Mouse (Mus musculus) cerebral cortex, adult 2 months (tissue): ENCODE results near the gene 4930442H23Rik.

ENCODE experiments used
- WGBS: fragments of 180-500 bp; shearing (Covaris S2); methylation state at CpG from one replicate; pipeline ENCODE4 v1.1.7; 2018; 5-methylcytosine and 5-hydroxymethylcytosine counted together

The 4930442H23Rik gene

DNA sequence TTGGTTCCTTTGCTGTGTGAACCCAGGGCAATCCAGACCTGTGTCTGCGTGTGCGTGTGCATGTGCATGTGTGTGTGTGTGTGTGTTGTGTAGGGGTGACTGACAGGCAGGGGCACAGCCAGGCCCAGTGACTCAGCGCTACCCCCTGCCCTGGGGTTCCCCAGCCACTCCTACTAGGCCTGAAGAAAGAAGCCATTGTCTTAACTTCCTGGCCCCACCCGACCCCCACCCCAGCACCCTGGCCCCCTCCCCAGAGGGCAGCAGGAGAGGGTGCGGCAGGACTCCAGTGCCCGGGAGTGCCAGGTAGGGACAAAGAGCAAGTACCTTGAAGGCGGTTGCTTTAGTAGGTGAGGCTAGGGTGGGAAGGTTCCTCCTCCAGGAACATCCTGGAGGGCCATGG, 37.9 kb downstream of the 4930442H23Rik start:
- 68% methylated on average over 7 of the region's 7 CpGs for WGBS

DNA sequence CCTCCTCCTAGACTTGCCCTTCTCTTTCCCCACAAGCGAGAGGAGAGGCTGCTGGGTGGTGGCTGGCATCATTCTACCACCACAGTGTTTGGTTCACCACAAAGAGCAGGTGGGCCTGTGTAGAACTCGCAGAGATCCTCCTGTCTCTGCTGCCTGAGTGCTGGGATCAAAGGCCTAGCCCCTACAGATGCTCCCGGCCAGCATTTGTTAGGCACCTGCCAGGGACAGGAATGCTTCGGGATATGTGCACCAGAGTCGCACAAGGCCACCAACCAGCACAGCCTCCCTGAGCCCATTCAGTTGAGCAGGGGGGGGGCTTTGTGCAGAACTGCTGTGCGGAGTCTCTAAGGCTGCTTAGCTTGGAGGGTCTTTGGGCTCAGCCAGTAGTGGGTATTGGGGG, 38.3 kb downstream of the 4930442H23Rik start:
- WGBS: 89% methylated on average over 6 of the region's 6 CpGs

DNA sequence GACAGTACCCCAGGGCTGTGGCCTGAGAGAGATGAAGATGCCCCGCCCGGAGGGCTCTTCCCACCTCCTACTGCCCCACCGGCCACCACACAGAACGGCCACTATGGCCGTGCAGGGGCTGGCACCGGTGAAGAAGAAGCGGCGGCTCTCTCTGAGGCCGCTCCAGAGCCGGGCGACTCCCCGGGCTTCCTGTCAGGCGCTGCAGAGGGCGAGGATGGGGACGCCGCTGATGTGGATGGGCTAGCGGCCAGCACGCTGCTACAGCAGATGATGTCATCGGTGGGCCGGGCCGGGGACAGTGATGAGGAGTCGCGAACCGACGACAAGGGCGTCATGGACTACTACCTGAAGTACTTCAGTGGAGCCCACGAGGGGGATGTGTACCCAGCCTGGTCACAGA, 39.0 kb downstream of the 4930442H23Rik start:
- 74% methylated on average over 27 of the region's 27 CpGs for WGBS

DNA sequence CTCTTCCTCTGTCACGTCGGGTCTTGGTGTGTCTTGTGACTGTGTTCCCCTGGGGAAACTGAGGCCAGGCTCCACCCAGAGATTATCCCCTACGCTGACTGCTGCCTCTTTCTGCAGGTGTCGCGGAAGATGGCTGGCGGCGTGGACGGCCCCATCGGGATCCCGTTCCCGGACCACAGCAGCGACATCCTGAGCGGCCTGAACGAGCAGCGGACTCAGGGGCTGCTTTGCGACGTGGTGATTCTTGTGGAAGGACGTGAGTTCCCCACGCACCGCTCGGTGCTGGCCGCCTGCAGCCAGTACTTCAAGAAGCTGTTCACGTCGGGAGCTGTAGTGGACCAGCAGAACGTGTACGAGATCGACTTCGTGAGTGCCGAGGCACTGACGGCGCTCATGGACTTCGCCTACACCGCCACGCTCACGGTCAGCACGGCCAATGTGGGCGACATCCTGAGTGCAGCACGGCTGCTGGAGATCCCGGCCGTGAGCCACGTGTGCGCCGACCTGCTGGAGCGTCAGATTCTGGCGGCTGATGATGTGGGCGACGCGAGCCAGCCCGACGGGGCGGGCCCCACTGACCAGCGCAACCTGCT, 39.7 kb downstream of the 4930442H23Rik start:
- WGBS: 90% methylated on average over 52 of the region's 52 CpGs

DNA sequence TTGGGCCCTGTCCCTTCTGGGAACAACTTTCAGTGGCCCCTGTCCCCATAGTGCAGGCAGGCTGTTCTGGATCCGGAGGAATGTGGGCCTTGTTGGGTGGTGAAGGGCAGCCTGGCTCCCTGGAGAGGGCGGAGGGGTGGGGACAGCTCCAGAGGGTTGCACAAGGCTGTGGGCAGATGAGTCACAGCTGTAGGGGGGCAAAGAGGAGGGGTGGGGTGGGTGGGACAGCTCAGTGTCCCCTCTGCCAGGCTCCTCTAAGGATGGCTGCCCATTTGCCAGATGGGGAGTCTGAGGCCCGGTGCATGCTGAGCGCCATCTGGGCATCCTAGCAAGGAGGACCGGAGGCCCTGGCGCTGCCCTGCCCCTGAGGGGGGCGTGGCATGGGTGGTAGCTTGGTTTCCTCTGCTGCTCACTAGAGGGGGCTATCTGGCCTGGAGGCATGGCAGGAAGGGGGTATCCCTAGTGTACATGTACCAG, 40.5 kb downstream of the 4930442H23Rik start:
- WGBS: 65% methylated on average over 7 of the region's 7 CpGs

DNA sequence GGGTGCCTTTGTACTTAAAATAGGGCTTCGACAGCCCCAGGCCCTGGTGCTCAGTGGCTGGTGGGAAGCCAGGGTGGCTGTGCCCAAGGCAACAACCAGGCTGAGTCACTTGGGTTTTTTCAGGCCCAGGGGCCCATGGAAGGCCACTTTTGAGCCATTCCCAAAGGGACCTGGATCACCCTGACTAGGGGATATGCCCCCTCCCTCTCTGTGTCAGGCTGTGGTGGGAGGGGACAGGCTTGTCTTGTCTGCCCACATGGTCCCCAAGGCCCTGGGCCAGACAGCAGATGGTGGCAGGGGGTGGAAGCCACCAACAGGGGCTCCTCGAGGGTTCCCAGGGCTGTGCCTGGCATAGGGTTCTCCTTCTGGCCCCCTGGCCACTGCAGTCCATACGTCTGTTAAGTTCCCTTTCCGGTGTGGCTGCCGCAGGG, 41.1 kb downstream of the 4930442H23Rik start:
- 24% methylated on average over 5 of the region's 5 CpGs for WGBS

DNA sequence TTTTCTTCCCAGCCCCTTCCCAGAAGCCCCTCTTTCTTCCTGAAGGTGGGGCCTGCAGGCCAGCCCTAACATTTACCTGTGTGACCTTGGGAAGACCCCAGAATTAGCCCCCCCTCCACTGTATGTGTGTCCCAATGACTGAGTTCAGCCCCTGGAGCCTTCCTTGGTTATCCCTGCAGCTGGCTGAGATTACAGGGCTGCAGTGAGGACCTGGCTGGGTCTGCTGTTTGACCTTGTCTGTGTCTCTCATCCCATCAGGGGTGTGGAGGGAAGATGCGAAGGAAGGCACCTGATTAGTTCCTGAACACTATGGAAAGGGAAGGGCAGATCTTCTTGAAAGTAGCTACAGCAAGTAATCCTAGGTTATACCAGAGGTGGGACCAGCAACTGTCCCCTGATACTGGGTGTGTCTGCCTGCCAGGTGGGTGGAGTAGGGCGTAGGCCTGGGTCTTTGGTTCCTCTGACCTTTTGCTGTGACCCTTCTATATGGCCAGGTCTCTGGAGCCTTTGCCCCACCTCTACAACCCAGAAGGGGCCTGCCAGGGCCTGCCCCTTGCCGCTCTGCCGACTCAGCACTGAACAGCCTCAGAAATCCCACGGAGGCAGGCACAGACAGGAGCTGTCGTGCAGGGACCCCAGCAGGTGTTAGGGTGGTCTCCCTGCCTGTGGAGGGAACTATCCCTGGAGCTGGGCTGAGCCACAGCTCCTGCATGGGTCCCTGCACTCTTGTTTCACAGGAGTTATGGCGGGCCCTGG, 42.0 kb downstream of the 4930442H23Rik start:
- 69% methylated on average over 7 of the region's 7 CpGs for WGBS

DNA sequence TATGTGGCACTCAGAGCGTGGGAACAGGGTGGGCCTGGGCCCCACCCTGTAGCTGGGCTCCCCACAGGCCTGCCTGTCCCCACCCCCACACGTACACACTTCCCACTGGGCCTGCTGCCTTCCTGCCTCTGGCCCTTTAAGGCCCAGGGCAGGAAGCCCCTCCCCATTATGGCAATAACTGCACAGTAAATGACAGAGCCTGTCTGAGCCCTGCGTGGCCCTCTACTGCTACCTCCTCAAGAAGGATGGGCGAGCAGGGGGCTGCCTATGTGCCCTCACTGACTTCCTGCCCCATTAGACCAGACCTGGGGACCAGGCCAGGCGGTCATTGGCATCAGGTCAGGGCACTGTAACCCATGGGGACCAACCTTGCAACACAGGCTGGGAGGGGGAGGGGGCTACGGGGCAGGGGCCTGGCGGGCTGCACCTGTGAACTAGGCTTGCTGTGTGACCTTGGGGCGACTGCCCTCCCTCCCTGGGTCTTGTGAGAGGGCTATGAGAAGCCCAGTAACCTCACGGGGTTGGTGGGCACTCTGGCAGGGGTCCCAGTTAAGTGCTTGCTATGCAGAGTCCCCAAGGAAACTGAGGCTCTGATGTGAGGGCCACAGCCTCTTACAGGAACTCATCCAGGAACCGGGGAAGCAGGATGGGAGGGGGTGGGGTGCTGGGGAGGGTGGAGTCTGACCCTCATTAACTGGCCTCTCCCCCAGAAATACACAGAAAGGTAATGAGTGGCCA, 42.8 kb downstream of the 4930442H23Rik start:
- 40% methylated on average over 10 of the region's 10 CpGs for WGBS

DNA sequence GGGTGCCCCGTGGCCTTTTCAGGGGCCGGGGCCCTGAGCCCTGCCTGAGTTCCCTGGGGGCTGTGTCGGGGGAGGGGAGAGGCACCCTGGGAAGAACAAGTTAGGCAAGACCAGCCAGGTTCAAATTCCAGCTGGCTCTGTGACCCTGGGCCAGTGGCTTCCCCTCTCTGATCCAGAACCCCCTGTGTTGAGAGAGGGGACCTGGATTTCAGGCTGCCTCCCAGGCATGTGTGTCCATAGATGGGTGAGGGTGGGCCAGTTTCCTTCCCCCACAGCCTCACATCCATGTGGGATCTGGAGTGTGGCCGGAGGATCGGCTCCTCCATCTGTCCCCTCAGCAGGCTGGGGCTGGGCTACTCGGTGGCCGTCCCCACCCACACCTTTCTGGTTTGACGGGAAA, 43.6 kb downstream of the 4930442H23Rik start:
- 27% methylated on average over 8 of the region's 8 CpGs for WGBS

DNA sequence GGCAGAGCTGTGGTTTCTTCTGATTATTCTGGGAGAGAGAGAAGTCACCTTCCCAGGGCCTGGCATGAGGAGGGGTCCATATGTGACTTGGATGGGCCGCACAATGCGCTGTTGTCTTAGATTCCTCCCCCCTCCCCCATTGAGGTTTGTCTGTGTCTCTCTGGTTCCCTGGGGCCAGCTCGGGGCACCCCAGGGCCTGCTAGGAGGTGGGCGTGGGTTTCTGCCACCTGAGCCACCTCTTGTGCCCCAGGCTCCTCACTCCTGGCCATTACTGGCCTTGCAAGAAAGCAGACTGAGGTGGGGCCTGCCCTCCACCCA, 44.2 kb downstream of the 4930442H23Rik start:
- WGBS: 60% methylated on average over 4 of the region's 4 CpGs

DNA sequence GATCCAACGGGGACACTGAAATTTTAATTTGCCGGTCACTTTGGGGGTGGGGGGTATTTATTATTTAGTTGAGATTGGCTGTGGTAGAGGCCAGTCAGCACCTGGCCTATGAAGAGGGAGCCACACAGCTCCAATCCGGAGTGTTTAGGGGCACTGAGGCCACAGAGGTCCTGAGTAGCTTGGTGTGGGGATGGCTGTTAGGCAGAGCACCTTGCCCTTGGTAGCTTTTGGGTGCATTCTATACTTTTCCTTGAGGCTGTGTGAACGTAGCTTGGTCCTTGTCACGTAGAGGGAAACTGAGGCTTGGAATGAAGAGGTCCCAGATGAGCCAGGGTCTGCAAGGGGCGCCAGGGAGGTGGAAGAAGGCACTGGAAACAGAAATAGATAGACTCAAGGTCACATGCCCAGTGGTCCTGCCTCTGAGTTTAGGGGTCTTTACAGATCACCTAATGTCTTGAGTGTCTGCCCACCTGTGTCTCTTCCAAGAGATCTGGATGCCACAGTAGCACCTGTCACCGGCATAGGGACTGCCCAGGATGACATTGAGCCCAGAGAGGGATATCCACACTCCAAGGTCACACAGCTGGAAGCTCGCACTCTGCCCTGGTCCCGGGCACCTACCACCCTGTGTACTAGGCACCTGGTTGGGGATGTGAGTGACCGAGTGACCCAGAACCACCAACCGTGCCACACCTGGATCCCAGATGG, 44.7 kb downstream of the 4930442H23Rik start:
- 38% methylated on average over 11 of the region's 11 CpGs for WGBS

DNA sequence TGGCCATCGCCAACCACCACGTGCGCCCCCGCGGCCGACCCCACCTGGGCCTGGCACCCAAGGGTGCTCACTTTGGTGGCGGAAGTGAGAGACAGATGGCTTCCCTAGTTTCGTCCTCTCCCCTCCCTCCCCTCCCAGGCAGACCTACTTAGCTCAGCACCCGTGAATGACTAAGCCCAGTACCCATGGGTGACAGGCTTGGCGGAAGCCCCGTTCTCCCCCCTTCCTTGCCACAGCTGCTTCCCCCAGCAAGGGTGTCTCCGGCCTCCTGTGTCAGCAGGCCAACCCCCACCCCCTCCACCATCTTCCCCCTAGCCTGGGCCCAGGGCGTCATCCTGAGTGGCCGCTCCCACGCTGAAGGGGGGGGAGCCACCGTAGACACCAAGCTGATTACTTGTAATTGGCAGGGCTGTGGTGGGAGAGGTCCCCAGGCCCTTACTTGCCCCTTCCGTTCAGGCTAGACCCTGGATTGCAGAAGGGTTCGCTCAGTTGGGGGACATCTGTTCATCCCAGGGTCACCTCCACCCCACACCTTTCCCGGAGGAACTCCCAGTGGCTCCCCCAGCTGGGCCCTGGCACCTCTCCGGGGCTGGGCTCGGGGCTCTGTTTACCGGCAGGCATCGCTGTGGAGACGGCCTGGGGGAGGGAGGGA, 45.4 kb downstream of the 4930442H23Rik start:
- 2% methylated on average over 23 of the region's 24 CpGs for WGBS

DNA sequence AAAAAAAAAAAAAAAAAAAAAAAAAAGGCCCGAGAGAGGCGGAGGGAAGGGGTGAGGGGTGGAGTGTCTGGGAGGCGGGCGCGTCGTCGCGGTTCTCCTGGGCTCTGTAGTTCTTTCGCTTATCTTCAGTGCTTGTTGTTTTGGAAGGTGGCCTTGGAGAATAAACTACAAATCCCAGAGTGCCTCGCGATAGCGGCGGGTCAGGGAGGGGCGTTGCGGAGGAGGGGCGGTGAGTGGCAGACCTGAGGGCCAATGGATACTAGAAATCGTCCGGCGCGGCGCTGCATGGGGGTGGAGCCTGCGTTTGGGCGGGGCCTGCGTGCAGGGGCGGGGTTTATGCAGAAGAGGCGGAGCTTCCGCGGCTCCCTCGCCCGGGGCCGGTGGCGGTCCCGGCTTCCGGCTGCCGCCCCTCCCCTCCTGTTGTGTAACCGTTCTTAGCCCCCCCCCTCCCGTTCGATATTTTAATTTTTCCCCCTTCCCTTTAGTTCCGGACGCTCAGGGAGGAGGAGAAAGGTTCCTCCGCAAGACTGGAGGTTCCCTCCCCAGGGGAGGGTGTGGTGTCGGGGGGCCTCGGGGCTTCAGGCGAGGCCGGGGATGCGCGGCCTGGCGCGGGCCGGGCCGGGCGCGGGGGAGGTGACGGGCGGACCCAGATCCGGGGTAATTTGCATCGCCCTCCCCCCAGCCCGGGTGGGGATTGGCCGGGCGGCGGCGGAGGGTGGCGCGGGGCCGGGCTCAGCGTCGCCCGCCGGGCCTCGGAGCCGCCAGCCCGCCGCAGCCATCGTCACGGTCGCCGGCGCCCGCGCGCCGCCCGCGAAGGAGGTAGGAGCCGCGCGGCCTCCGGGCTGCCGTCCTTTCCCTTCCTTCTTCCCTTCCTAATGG, 46.2 kb downstream of the 4930442H23Rik start:
- under 1% methylated on average over 86 of the region's 89 CpGs for WGBS

DNA sequence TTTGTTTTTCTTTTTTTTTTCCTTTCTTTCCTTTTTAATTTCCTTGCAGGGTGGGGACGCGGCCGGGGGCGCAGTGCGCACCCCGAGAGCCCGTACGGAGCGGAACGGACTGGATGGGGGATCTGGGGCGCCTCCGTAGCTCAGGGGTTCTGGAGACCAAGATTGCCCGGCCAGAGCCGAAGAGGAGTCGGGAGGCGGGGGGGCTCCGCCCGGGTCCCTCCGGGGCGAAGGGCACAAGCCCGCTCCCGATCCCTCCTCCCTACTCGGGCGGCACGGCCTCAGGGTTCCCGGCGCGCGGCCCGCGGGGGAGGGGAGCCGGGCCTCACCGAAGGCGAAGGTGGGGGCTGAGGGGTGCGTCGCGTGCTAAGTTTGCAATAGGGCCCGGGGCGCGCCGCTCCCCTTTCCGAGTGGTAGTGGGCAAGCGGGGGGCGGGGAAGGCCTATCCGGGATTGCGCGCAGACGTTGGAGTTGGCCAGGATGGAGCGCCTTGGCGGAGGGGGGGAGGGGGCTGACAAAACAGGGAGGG, 46.9 kb downstream of the 4930442H23Rik start:
- WGBS: under 1% methylated on average over 49 of the region's 50 CpGs

DNA sequence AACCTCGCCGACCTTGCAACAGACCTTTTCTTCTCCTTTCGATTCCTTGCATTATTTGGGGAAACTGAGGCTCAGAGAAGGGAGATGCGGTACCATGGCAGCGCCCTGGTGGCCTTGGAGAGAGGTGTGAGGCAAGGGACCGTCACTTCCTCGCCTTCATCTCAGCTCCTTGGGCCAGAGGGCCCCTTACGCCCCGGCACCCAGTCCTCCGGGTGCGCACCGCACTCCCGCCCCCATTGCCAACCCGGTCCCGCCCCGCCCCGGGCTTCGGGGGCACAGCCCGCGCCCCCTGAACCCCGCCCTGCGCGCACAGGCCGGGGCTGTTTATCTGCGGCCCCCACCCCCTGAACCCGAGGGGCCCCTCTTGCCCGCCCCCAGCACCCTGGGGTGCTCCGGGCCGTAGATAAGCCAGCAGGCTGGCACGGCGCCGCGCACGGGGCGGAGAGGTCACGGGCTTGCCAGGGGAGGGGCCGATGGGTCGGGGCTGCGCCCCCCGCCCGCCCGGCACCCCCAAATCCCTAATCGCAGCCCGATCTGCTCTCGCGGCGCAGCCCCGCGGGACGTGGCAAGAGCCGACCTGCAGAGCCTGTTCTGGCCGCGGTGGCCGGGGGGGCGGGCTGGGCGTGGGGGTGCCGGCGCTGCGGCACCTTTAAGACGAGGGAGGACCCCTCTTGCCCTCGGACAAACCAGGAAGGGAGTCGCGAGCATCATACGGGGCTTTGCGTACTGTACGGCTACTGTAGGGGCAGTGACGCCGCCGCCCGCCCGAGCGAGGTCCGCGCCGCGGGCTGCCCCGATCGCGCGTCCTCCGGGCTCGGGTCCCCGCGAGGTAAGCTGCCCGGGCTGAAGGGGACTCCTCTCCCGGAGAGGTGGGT, 47.6 kb downstream of the 4930442H23Rik start:
- 1% methylated on average over 80 of the region's 86 CpGs for WGBS

DNA sequence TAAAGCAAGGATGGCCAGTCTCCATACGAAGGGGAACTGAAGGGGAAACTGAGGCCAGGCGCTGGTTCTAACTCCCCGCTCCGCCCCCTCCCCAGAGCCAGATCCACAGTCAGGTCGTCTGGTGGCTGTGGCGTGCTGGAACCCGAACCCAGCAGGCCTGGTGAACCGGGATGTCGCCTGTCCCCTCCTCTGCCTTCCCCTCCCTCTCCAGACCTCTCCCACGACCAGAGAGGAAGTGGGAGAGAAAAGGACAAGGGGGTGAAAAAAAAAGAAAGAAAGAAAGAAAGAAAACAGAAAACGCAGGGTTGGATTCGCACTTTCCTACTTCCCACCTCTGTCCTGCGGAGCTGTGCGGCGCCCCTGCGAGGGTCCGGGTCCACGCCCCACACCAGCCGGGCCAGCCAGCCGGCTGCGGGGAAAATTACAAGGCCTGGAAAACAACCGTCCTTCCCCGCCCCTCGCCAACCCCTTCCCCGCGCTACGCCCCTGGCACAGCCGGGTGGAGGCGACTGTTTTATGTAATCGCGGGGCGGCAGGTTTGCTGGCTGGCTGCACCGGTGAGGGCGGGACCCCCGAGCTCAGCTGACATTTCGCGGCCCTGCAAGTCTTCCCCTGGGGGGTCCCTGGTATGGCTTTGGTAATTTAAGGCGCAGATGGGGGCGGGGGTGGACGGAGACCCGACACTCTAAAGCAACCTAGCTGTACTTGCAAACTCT, 48.5 kb downstream of the 4930442H23Rik start, which contains the start of gene Zbtb7a:
TSS of gene Zbtb7a (plus strand) at position 255 of the 716 bp plus-strand sequence.
- 4% methylated on average over 41 of the region's 41 CpGs for WGBS

DNA sequence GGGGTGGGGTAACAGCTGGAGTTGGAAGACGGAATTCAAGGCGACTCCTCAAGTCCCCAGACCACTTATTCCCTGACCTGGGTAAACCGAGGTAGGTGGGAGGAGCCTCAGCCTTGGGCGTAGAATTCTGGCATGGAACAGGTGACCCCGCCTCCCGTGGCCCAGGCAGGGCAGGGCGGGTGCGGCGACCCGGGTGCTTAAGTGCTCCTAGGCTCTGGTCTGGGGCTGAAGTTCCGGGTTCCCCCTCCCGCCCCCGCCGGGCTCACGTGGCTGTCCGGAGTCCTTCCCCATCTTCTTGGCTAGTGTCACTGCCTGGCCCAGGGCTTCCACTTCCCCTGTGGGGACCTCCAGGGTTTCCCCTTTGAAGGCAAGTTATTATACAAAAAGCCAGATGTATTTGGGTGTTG, 49.5 kb downstream of the 4930442H23Rik start:
- 10% methylated on average over 16 of the region's 16 CpGs for WGBS
